Mouse (Mus musculus) C2C12 (cell line): ENCODE results near the gene Foxp1. TPM values are rescaled to one million over a fixed set of nuclear protein-coding genes. Genes with fewer than 3 reads are reported as not detected.

Experiments used
- H3K27me3 ChIP-seq: one replicate; pipeline ENCODE4 v1.6.1; 2011; ENCODE audit not compliant: control insufficient read depth, insufficient read depth, insufficient read length
- H3K36me3 ChIP-seq: one replicate; pipeline ENCODE4 v1.6.1; 2011; ENCODE audit not compliant: control insufficient read depth, insufficient read depth
- H3K4me3 ChIP-seq: one replicate; pipeline ENCODE4 v1.5.1; 2011; ENCODE audit warnings: mild to moderate bottlenecking, control low read depth; ENCODE audit not compliant: poor library complexity, insufficient read depth, severe bottlenecking
- H3K79me2 ChIP-seq: one replicate; pipeline ENCODE4 v1.6.1; 2011; ENCODE audit not compliant: control insufficient read depth, insufficient read depth
- H3K79me3 ChIP-seq: one replicate; pipeline ENCODE4 v1.6.1; 2011; ENCODE audit warnings: low read depth, control low read depth
- H3ac ChIP-seq: one replicate; pipeline ENCODE3; 2011; ENCODE audit warnings: low read depth; ENCODE audit not compliant: control insufficient read depth, insufficient read length
- CEBPB ChIP-seq: IDR thresholded peaks from one replicate; pipeline ENCODE4 v1.6.1; 2011; ENCODE audit warnings: low read depth, mild to moderate bottlenecking, control low read depth, moderate library complexity
- CTCF ChIP-seq: IDR thresholded peaks from one replicate; pipeline ENCODE4 v1.5.1; 2011; ENCODE audit not compliant: control insufficient read depth, insufficient read depth, insufficient read length
- FOSL1 ChIP-seq: IDR thresholded peaks from one replicate; pipeline ENCODE4 v1.8.0; 2011; ENCODE audit warnings: mild to moderate bottlenecking, low read length; ENCODE audit not compliant: poor library complexity, insufficient read depth, severe bottlenecking
- MAX ChIP-seq: IDR thresholded peaks from one replicate; pipeline ENCODE4 v1.6.1; 2011; ENCODE audit warnings: mild to moderate bottlenecking, control low read depth
- MYOD1 ChIP-seq: IDR thresholded peaks from one replicate; pipeline ENCODE4 v1.6.1; 2011; ENCODE audit warnings: low read depth; ENCODE audit not compliant: control insufficient read depth, insufficient read length
- MYOG ChIP-seq: IDR thresholded peaks from one replicate; pipeline ENCODE4 v1.6.1; 2011; ENCODE audit not compliant: control insufficient read depth, insufficient read length; ENCODE audit errors: extremely low read depth
- USF1 ChIP-seq: IDR thresholded peaks from one replicate; pipeline ENCODE4 v1.6.1; 2011; ENCODE audit warnings: low read depth, mild to moderate bottlenecking, control low read depth, moderate library complexity
- polyA plus RNA-seq: library from polyadenylated mRNA; unstranded; fragments of >200 nt; fragmentation: generic; extraction: Trizol; gene quantifications from one replicate; pipeline ENCODE4 v1.2.1, GENCODE M21; 2012; ENCODE audit warnings: missing spikeins

Gene Foxp1
- polyA plus RNA-seq, 1 experiment: 25.9 TPM

DNA sequence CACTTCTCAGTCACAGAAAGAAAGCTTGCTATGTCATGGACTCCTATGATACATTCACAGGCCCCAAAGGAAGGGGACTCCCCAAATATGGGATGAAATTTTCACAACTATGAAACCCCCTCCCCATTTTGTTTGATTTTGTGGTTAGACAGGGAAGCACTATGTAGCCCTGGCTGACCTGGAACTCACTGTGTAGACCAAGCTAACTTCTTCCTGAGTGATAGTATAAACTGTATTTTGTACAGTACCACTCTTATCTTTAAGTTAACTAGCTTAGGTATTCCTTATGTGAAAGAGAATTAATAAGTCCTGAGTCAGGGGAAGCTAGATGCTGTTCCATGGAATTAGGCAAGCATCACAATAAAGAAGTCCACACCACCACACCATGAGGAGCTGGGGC is 470.8 kb downstream of the Foxp1 start:
- Histone ChIP-seq H3K4me3 (no peak overlapping the region), H3K36me3 (no peaks in the 10 kb centered on the region), H3ac (no peak overlapping the region), H3K27me3 (no peaks in the 10 kb centered on the region), H3K79me3 (no peaks in the 10 kb centered on the region), H3K79me2 (no peaks in the 10 kb centered on the region)
- TF ChIP-seq MYOD1: no peak
- TF ChIP-seq MAX: no peak
- TF ChIP-seq USF1: no peak
- no peak for TF ChIP-seq FOSL1
- no peak for TF ChIP-seq CEBPB
- no peak for TF ChIP-seq MYOG
- TF ChIP-seq CTCF: no peak

DNA sequence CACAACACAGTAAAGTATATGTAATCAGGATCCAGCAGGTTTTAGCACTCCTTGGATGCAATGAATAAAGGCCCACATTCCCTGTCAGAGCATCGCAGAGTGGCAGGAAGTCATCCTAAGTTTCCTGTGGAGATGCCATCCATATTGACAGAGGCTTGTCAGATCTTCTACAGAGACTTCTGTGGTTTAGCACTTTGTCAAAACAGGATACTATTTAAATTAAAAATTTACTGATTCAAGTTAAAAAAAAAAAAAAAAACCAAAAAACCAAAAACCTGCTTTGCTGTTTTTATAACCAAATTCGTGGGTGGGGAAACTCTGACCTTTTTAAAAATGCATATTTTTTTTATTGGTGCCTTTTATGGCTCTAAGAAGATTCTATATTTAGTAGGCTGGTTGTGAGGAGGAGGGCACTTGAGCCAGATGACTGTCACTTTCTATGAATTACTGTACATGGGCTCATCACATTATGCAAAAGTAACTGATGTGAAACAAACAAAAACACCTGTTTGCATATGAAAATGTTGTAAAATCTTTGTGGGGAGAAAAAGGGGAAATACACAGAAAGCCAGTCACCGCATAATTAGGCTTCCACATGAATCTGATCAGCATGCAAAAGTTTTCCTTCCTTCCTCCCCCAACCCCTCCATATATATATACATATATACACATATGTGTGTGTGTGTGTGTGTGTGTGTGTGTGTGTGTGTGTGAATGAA is 472.1 kb downstream of the Foxp1 start:
- Histone ChIP-seq H3K4me3 (no peak overlapping the region), H3ac (no peak overlapping the region), H3K27me3 (no peaks in the 10 kb centered on the region), H3K79me2 (no peaks in the 10 kb centered on the region), H3K79me3 (no peaks in the 10 kb centered on the region), H3K36me3 (no peaks in the 10 kb centered on the region)
- TF ChIP-seq MYOG: no peak
- TF ChIP-seq CEBPB: no peak
- no peak for TF ChIP-seq MAX

DNA sequence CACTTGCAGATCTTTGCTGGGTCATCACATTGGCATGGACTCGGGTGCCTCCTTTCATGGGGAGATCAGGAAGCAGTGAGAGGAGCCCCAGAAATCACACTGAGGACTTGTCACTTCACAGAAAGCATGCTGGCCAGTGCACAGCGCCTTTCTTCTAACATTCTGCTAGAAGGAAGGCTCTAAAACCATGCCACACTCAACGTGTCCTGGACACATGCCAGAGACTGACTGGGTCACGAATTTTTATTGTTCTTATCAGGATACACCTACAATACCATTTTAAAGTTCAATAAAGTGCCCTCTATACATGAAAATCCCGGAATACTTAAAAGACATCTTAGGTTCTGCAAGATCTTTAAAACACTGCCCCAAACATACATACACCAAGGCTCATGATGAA is 475.2 kb downstream of the Foxp1 start:
- Histone ChIP-seq H3K79me2 (no peaks in the 10 kb centered on the region), H3ac (no peak overlapping the region), H3K79me3 (no peaks in the 10 kb centered on the region), H3K4me3 (no peak overlapping the region), H3K36me3 (no peaks in the 10 kb centered on the region), H3K27me3 (no peaks in the 10 kb centered on the region)
- no peak for TF ChIP-seq FOSL1

DNA sequence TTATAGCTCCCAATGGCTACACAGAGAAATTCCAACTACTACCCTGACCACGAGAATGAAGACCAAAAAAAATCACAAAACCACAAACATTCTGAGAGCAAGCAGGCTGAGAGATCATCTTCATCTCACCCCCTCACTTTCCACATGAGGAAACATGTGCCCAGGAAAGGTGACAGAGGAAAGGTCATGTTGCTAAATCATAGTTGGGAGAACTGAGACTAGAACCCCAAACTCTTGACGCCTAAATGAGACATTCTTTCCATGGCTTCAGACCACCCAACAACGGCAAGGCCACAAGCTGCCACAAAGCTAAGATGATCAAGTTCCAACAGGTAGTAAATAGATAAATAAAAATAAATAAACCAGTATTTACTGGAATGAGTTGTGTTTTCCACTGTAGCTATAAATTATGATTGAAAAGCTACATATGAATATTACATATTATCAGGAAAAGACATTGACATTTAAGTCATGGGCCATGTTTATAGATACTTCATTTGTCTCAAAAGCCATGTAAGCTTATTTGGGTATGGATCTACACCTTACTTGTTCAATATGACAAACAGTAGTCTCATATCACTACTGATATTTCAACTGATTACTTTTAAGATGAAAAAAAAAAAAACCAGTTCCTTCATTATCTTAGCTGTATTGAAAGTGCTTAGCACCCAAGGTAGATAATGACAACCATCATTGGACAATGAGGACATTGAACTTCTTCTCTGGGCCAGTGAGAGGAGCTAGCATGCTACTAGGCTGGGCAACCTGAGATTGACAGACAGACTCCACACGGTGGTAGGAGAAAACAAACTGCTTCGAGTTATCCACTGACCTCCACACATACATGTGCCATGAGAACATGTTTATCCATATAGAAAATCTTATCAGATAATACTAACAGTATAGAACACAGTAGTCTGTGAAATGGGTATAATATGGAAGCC is 476.4 kb downstream of the Foxp1 start:
- Histone ChIP-seq H3ac (no peak overlapping the region), H3K27me3 (no peaks in the 10 kb centered on the region), H3K36me3 (no peaks in the 10 kb centered on the region), H3K79me2 (no peaks in the 10 kb centered on the region), H3K79me3 (no peaks in the 10 kb centered on the region), H3K4me3 (no peak overlapping the region)
- no peak for TF ChIP-seq MYOD1
- no peak for TF ChIP-seq CTCF
- TF ChIP-seq MYOG: no peak
- TF ChIP-seq USF1: no peak
- TF ChIP-seq MAX: no peak
- TF ChIP-seq CEBPB: no peak
- TF ChIP-seq FOSL1: no peak

DNA sequence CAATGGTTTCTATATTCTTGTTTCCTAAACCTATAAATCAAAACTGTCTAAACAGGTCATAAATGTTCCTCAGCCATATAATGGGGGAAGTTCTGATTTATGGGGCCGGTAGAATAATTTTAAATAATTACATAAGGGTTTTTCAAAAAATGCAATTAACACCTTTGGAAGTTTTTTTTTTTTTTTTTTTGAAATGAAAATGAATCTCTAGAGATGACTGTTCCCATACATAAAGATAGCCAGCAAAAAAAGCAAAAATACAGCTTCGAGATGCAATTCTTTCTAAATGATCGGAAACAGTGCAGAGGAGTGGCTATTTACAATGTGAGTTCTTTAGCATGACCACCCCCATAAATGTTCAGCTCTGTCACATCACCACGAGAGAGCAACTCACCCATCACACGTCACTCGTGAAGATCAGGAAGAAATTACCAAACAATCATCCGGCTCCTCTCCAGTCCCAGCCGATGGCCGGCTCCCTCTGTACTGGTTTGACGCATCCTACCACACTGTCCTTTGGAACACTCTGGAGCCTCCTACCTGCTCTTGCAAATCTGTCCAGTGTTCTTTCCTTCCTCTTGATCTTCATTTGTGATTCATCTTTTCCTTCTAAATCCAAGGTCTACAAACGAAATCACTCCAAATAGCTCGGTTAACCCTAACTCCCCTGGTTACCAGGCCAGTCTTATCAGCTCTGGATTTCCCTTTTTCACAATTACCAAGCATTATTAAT is 478.4 kb downstream of the Foxp1 start:
- H3K27me3 ChIP-seq: no peaks in the 10 kb centered on the region
- no peaks in the 10 kb centered on the region for H3K79me3 ChIP-seq
- no peaks in the 10 kb centered on the region for H3K36me3 ChIP-seq
- H3K79me2 ChIP-seq: no peaks in the 10 kb centered on the region
- H3ac ChIP-seq: no peak overlapping the region
- TF ChIP-seq CTCF (no peak), USF1 (no peak), FOSL1 (no peak), CEBPB (no peak), MYOD1 (no peak), MYOG (no peak), MAX (no peak)
- H3K4me3 ChIP-seq: no peak overlapping the region

DNA sequence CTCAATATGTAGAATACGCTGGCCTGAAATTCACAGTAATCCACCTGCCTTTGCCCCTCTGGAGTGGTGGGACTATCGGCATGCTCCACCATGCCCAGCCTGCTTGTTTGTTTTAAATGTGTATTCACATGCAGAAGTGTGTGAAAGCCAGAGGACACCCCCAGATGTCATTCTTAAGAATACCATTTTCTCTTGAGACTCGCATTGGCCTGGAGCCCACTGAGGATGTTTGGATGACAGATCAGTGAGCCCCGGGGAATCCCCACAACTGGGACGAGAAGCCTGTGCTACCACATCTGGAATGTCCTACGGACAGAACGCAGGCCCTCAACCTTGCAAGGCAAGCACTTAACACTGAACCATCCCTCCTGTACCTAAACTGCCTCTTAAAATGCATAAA is 479.3 kb downstream of the Foxp1 start:
- H3K27me3 ChIP-seq: no peaks in the 10 kb centered on the region
- no peak overlapping the region for H3K4me3 ChIP-seq
- TF ChIP-seq FOSL1: no peak
- no peaks in the 10 kb centered on the region for H3K79me2 ChIP-seq
- no peaks in the 10 kb centered on the region for H3K36me3 ChIP-seq
- no peak overlapping the region for H3ac ChIP-seq
- no peaks in the 10 kb centered on the region for H3K79me3 ChIP-seq
